Mouse (Mus musculus): ENCODE results near the gene Usp34. TPM values are rescaled to one million over a fixed set of nuclear protein-coding genes. Genes with fewer than 3 reads are reported as not detected.
"Not testable (repeated sequence)": the region's sequence is repeated elsewhere in the genome, so short reads cannot be mapped to it uniquely, and the experiment has no call there.

Gene Usp34
- polyA plus RNA-seq, 1 experiment = 23.5 TPM

DNA sequence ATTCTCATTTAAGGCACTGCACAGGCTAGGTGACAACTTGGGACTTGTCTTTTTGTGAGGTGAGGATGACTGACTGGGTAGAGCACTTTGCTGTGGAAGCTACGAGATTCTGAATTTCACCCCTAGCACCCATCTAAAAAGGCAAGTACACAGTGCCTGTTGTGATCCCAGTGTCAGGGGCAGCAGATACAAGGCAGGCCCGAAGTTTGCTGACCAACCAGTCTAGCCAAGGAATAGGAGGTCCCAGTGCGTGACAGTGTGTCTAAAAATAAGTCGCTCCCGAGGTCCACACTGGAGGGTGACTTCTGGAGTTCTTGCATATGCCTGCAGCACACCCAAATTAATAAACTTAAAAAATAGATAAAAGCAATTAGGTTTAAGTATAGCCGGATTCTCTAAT, 121.6 kb downstream of the Usp34 start:
- Histone ChIP-seq H3K4me3 (replicated peaks; ENCODE audit: control insufficient read depth, low read depth, low read length) (no peak overlapping the region), H3K27ac (ENCODE audit: control insufficient read depth, insufficient read depth, low read depth, low read length, poor library complexity) (no peak overlapping the region), H3K4me1 (ENCODE audit: control insufficient read depth, insufficient read depth, low read length) (no peaks in the 10 kb centered on the region)
- no peak for TF ChIP-seq POLR2A (IDR thresholded peaks at IDR 0.05; ENCODE audit: borderline replicate concordance, control insufficient read depth, low read depth, low read length)
- WGBS = 89% methylated on average over 6 of the region's 6 CpGs

- TF ChIP-seq POLR2A (IDR thresholded peaks at IDR 0.05; ENCODE audit: borderline replicate concordance, control insufficient read depth, low read depth, low read length) = no peak
- TF ChIP-seq CTCF (IDR thresholded peaks at IDR 0.05; ENCODE audit: control insufficient read depth, insufficient read depth, low read length) = no peak
- WGBS = 89% methylated on average over 2 of the region's 2 CpGs
- Histone ChIP-seq H3K4me1 (ENCODE audit: control insufficient read depth, insufficient read depth, low read length) (no peaks in the 10 kb centered on the region), H3K4me3 (replicated peaks; ENCODE audit: control insufficient read depth, low read depth, low read length) (no peak overlapping the region), H3K27ac (ENCODE audit: control insufficient read depth, insufficient read depth, low read depth, low read length, poor library complexity) (no peak overlapping the region)
Observed at GRCm38 (mm10) chr11:23430013-23430412, 123.3 kb downstream of the Usp34 start.

- H3K4me3 ChIP-seq (replicated peaks; ENCODE audit: control insufficient read depth, low read depth, low read length) = no peak overlapping the region
- H3K4me1 ChIP-seq (ENCODE audit: control insufficient read depth, insufficient read depth, low read length) = no peaks in the 10 kb centered on the region
- 89% methylated on average over 2 of the region's 2 CpGs for WGBS
- H3K27ac ChIP-seq (ENCODE audit: control insufficient read depth, insufficient read depth, low read depth, low read length, poor library complexity) = no peak overlapping the region
- TF ChIP-seq POLR2A (IDR thresholded peaks at IDR 0.05; ENCODE audit: borderline replicate concordance, control insufficient read depth, low read depth, low read length) (no peak), CTCF (IDR thresholded peaks at IDR 0.05; ENCODE audit: control insufficient read depth, insufficient read depth, low read length) (no peak)
Observed at GRCm38 (mm10) chr11:23436076-23436475, 129.4 kb downstream of the Usp34 start.

DNA sequence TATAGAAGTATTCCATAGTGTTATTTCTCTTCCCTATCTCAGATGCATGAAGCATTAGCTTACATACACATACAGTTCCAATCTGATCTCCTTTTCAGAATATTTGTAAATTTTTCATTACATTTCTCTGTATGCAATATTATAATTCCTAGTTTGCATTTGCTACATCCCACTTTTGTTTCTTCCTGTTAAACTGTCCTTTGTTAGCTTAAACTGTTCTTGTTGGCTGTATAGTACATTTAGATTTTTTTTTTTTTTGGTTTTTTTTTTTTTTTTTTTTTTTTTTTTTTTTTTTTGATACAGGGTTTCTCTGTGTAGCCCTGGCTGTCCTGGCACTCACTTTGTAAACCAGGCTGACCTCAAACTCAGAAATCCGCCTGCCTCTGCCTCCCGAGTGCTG, 159.2 kb downstream of the Usp34 start:
- 91% methylated on average over 2 of the region's 2 CpGs for WGBS
- not testable (repeated sequence) for H3K4me1 ChIP-seq (ENCODE audit: control insufficient read depth, insufficient read depth, low read length); H3K4me3 ChIP-seq (replicated peaks; ENCODE audit: control insufficient read depth, low read depth, low read length); H3K27ac ChIP-seq (ENCODE audit: control insufficient read depth, insufficient read depth, low read depth, low read length, poor library complexity)

DNA sequence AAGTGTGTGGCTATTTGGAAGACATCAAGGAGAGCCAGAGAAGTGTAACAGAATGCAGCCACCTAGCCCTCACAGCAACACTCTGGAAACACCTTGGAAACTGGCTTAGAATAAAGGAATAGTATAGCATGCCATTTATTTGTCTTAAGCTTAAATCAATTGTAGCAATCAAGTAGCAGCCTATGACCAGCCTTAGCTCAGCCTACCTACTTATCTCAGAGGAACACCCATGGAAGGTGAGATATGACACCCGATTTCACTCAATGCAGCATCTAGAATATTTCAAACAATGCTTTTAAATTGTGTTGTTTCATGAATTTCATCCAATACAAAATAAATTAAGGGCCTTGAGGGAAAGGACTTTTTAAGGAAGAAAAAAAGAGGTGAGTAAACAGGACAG, 183.3 kb downstream of the Usp34 start:
- Histone ChIP-seq H3K27ac (ENCODE audit: control insufficient read depth, insufficient read depth, low read depth, low read length, poor library complexity) (no peak overlapping the region), H3K4me3 (replicated peaks; ENCODE audit: control insufficient read depth, low read depth, low read length) (no peak overlapping the region), H3K4me1 (ENCODE audit: control insufficient read depth, insufficient read depth, low read length) (no peaks in the 10 kb centered on the region)
- whole genome bisulfite sequencing = 66% methylated on average over 1 of the region's 1 CpGs
- TF ChIP-seq POLR2A (IDR thresholded peaks at IDR 0.05; ENCODE audit: borderline replicate concordance, control insufficient read depth, low read depth, low read length) = no peak
- no peak for TF ChIP-seq CTCF (IDR thresholded peaks at IDR 0.05; ENCODE audit: control insufficient read depth, insufficient read depth, low read length)

DNA sequence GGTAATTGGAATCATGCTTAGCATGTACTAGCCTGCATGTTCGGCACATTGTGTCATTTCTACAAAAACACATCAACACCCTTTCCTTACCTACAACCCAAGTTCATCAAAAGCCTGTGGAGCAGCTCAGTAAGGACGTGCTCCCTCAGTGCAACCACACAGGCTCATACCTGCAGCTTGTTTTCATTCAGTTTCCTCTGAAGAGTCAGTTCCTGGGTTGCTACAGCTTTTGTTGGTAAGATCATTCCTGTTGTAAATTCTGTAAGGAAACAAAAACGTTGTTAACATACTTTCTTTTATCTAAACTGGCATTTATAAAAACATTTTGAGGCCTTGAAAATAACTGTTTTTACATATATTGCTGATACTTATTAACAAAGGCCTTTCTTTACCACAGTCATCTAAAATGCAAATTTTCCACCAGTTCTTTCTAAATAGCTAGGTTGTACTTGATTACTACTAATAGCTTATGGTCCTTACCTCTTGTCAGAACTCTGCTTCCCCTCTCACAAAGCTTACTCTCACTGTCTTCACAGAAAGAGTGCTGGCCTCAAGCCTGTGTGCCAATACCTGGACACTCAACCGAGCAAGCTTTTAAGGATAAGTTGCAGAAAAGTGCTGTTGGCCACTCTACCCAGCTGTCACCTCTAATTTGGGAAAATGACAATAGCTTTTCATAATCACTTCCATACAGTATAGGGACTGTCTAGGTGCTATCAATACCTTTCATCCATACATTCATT, 185.5 kb downstream of the Usp34 start:
- no peak overlapping the region for H3K27ac ChIP-seq (ENCODE audit: control insufficient read depth, insufficient read depth, low read depth, low read length, poor library complexity)
- H3K4me1 ChIP-seq (ENCODE audit: control insufficient read depth, insufficient read depth, low read length) = peaks cover 2% of the 10 kb centered on the region; the same call in 1 of the 2 replicates
- TF ChIP-seq CTCF (IDR thresholded peaks at IDR 0.05; ENCODE audit: control insufficient read depth, insufficient read depth, low read length) (no peak), POLR2A (IDR thresholded peaks at IDR 0.05; ENCODE audit: borderline replicate concordance, control insufficient read depth, low read depth, low read length) (no peak)
- WGBS = 84% methylated on average over 4 of the region's 4 CpGs
- no peak overlapping the region for H3K4me3 ChIP-seq (replicated peaks; ENCODE audit: control insufficient read depth, low read depth, low read length)

GRCm38 (mm10) chr11:23495231-23495630, 188.5 kb downstream of the Usp34 start:
- H3K27ac ChIP-seq (ENCODE audit: control insufficient read depth, insufficient read depth, low read depth, low read length, poor library complexity) = no peak overlapping the region
- 91% methylated on average over 6 of the region's 6 CpGs for WGBS
- no peak for TF ChIP-seq CTCF (IDR thresholded peaks at IDR 0.05; ENCODE audit: control insufficient read depth, insufficient read depth, low read length)
- no peak for TF ChIP-seq POLR2A (IDR thresholded peaks at IDR 0.05; ENCODE audit: borderline replicate concordance, control insufficient read depth, low read depth, low read length)
- H3K4me3 ChIP-seq (replicated peaks; ENCODE audit: control insufficient read depth, low read depth, low read length) = no peak overlapping the region
- H3K4me1 ChIP-seq (ENCODE audit: control insufficient read depth, insufficient read depth, low read length) = peaks cover 2% of the 10 kb centered on the region; the same call in 1 of the 2 replicates

GRCm38 (mm10) chr11:23496661-23497060, 190.0 kb downstream of the Usp34 start:
- H3K4me1 ChIP-seq (ENCODE audit: control insufficient read depth, insufficient read depth, low read length) = peaks cover 2% of the 10 kb centered on the region; the same call in 1 of the 2 replicates
- TF ChIP-seq CTCF (IDR thresholded peaks at IDR 0.05; ENCODE audit: control insufficient read depth, insufficient read depth, low read length) (no peak), POLR2A (IDR thresholded peaks at IDR 0.05; ENCODE audit: borderline replicate concordance, control insufficient read depth, low read depth, low read length) (no peak)
- H3K4me3 ChIP-seq (replicated peaks; ENCODE audit: control insufficient read depth, low read depth, low read length) = peak overlapping the region; percentile 23
- 63% methylated on average over 6 of the region's 6 CpGs for WGBS
- no peak overlapping the region for H3K27ac ChIP-seq (ENCODE audit: control insufficient read depth, insufficient read depth, low read depth, low read length, poor library complexity)

GRCm38 (mm10) chr11:23497335-23497717, 190.6 kb downstream of the Usp34 start:
- peak overlapping the region; percentile 94 for H3K4me3 ChIP-seq (replicated peaks; ENCODE audit: control insufficient read depth, low read depth, low read length)
- H3K27ac ChIP-seq (ENCODE audit: control insufficient read depth, insufficient read depth, low read depth, low read length, poor library complexity) = peak overlapping the region; percentile 87
- WGBS = under 1% methylated on average over 22 of the region's 22 CpGs

More at GRCm38 (mm10) chr11:23497335-23497717, 190.6 kb downstream of the Usp34 start:
- H3K4me1 ChIP-seq (ENCODE audit: control insufficient read depth, insufficient read depth, low read length) = peaks cover 2% of the 10 kb centered on the region; the same call in 1 of the 2 replicates
- no peak for TF ChIP-seq CTCF (IDR thresholded peaks at IDR 0.05; ENCODE audit: control insufficient read depth, insufficient read depth, low read length)
- no peak for TF ChIP-seq POLR2A (IDR thresholded peaks at IDR 0.05; ENCODE audit: borderline replicate concordance, control insufficient read depth, low read depth, low read length)
